Mouse (Mus musculus): ENCODE results near the gene S1pr4.

S1pr4 gene

DNA sequence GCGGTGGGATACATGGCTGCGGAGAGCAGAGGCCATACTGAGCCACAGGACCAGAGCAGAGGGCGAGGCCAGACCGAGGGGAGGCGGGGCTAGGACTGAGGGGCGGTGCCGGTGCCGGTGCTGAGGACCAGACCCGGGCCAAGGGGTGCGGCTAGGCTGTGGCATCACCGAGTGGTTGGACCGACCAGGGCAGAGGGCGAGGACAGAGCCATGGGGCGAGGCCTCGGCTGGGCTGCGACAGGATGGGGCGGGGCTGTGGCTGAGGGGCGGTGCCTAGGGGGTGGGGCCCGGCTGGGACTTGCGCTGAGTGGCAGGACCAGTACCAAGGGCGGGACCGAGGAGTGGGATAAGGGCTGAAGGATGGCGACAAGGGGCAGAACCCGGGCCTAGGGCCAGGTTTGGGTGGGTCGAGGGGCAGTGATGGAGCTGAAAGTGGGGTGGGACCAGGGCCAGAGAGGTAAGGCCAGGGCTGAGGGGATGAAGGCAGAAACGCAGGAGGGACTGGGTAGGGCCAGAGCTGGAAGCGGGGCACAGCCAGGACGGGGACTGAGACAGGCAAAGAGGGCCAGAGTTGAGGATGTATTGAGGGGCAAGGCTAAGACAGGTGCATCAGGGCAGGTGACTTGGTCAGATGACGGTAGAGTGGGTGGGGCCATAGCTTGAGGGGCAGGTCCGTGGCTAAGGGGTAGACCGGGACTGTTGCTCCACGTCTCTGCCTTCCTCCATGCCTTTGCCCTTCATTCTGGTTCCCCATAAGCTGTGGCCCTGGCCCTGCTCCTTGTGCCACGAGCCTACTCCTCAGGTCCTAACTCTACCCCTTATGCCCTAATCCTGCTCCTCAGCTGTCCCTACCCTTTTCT, 35.3 kb downstream of the S1pr4 start:
- DNase-seq: peak; percentile 54

DNA sequence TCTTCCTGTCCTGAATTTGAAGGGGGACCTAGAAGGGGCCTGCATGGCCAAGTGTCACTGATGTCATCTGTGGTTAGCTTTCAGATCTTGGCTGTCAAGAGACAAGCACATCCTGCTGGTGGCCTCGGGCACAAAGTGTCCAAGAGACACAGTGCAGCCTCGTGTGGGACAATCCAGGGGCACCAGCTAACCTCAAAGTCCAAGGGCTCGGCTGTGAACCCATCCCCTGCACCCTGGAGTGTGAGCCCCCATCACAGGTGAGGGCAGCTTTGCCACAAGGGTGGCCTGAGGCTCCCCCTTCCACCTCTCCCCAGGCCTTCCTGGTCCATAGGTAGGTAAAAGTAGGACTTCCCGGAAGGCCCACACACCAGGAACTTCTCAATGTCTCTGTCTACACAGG, 36.4 kb downstream of the S1pr4 start:
- DNase-seq: no peak

DNA sequence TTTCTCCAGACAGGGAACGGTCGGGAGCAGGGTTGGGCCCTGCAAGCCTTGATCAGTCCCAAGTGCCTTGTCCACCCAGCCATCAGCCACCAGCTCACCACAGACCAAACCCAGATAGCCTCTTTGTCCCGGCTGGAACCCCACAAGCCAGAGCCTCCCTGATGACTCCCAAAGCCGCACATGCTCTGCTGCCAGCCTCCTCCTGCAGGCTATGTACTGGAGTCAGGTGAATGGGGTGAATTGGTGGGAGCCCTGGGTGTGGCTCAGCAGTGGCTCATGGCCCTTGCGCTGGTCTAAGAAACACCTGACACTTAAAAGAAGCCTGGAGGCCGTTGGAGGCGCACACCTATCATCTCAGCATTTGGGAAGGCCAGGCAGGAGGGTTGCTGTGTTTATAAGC, 37.0 kb downstream of the S1pr4 start:
- no peak for DNase-seq

DNA sequence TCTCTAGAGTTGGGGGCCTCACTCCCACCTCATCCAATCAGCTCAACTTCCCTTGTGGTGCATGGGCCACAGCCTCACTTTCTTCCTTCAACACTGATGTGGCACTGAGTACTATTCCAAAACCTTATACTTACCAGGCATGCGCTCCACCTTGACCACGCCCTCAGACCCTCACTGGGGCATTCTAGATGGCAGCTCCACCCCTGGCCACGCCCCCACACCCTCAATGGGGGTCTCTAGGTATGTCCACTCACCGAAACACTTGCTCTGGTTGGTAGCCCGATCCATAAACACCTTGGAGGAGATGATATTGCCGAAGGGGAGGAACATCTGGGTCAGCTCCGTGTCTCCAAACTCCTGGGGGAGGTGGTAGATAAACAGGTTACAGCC, 37.5 kb downstream of the S1pr4 start:
- no peak for DNase-seq

DNA sequence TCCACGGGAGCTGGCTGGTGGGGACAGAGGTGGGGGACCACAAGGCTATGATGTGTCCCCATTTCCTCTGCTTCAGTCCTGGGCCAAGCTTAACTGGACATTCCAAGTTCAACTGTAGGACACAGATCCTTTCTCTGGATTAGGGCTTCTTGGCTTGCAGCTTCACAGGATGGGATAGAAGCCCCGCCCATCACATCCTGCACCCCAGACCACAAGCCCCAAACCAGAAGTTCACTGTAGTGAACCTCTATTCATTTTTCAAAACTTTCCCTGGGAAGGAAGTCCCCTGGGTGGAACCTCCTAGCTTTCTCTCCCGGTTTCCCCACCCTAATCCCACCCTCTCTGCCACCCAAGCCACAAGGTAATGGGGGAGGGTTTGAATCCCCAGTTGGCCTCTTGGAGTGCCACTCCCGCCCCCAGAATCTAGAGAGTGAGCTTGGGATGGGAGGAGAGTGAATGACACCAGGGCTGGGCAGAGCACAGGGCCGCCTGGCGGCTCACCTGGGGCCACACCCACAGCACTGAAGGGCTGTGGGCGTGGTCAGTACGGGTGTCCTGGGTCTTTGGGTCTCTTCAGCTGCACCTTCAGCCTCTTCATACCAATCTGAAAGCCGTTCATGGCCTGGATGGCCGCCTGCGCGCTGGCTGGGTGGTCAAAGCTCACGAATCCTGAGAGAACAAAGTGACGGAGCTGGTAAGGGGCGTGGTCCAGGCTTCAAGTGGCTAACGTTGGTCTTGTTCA, 38.1 kb downstream of the S1pr4 start:
- DNase-seq: no peak

DNA sequence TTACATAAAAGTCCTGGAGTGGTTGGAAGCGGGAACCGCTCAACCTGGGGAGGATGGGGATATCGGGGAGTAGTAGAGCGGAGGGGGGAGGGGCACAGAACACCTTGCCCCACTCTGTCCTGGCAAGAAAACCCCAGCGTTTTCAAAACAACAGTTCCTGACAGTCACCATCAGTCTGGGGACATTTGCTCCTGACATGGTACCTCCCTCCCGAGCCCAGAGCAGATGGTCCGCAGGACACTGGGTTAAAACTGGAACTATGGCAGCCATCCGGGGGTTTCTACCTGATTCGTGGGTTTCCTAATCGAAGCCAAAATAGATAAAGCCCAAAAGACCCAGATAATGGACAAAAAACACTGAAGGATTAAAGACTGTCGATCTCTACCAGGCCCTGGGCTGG, 39.0 kb downstream of the S1pr4 start:
- no peak for DNase-seq

DNA sequence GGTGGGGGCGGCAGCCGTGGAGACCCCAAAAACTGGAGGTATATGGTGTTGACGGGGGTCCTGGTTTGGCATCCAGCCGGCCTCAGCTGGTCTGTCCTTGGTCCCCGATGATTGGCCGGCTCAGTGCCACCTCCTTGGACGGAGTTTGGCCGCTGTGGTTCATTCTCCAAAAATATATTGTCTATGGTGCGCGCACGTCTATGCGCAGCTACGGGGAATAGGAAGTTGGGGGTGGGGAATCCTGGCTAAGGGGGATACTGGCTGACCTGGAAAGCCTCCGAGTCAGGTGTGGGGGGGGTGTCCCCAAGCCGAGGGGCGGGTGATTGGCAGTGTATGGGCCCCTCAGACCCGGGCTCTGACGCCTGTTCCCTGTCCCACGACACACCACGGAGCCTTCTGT, 39.5 kb downstream of the S1pr4 start:
- DNase-seq: no peak

DNA sequence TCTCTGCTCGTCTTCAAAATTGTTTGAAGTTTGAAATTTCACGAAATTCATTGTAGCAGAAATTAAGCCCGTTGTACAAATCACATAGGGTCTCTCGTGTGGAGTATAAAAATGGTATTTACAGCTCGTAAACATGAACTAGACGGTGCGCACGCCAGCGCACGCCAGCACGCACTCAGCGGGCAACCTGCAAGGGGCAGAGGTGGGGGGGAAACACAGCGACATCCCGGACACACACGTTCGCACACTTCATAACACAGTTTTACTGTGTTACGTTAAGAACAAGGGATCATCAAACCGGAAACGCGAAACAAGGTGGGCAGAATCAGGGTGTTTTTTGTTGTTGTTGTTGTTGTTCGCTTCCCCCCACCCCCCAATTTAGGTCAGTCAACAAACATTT, 40.5 kb downstream of the S1pr4 start:
- DNase-seq: no peak

DNA sequence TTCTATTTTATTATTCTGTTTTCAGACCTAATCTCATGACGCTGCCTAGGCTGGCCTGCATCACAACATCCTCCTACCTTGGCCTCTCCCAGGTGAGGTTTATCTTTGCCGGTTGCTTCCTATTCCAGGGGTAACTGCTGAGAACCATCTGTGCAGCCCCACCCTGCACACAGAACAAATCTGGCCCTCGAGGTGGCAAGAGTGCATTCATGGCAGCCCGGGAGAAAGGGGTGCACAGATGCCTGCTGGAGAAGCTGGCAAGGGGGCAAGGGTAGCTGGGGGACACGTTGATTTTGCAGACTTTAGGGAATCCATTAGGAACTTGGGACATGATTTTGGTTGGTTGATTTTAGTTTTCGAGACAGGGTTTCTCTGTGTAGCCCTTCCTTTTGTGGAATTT, 41.7 kb downstream of the S1pr4 start:
- DNase-seq: no peak

DNA sequence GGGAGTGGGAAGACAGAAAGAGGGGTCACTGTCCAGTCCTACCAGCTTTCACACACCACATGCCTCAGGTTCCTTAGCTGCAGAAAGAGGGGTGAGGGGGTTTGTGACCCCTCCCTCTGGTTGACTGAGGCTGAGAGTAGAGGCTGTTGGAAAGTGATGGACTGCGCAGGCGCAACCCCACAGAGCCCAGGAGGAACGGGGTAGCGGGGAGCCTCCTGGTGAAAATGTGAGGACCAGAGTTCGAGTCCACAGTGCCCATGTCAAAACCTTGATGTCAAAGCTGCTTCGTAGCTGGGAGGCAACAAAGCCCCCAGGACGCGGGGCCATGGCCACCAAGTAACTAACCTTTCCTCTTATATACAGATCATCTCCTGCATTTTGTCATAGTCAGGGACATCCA, 42.3 kb downstream of the S1pr4 start:
- DNase-seq: no peak

DNA sequence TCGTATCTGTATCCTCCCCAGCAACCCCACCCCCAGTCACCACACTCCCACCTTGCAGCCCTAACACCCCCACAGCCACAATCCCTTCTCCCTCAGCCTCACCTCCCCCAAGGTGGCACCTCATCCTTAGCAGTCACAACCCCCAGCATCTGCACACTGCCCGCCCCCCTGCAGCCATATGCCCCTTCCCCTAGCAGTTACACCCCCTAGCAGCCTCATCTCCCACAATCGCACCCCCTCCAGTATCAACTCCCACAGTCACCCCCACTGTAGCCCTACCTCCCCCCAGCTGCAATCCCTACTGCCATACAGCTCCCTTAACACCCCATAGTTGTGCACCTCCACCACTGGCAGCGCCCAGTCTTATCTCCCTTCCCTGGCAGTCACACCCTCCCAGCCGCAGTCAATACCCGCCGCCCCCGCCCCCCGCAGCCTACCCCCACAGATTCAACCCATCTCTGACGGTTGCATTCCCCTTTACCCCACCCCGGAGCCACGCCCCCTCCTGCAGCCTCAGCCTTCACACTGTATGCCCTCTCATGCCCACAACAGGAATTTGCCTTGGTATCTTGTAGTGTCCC, 42.9 kb downstream of the S1pr4 start:
- no peak for DNase-seq

DNA sequence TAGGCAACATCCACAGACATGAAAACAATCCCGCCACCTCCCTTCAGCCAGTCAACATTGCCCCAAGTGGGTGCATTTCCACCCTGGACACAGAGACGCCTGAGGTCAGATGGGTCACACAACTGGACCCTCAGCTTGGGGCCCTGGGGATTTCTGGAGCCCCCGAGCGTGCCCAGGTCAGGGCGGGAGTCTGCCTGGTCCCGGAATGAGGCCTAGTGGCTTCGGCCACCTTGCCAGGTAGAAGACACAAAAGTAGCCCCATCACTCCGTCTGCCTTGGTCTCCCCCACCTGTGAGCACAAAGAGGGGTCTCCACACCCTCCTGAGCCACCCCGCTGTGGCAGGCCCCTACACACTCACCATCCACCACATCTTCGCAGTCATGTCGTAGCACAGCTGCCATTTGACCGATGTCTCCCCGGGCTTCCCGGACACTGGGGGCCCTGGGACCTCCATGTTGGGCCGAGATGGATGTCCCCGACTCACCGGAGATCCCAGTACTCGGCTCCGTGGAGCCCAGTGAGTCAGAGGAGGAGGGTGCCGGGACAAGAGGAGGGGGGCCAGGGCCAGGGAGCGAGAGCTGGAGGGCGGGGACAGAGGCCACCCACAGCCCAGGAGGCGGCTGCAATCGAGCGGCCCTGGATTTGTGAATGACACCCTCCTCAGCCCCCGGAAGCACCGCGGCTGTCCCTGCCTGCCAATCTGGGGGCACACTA, 44.6 kb downstream of the S1pr4 start, which contains the start of gene Nfic:
Gene Nfic, minus strand, starts transcription at position 455 of the 715 bp plus-strand sequence.
- no peak for DNase-seq

DNA sequence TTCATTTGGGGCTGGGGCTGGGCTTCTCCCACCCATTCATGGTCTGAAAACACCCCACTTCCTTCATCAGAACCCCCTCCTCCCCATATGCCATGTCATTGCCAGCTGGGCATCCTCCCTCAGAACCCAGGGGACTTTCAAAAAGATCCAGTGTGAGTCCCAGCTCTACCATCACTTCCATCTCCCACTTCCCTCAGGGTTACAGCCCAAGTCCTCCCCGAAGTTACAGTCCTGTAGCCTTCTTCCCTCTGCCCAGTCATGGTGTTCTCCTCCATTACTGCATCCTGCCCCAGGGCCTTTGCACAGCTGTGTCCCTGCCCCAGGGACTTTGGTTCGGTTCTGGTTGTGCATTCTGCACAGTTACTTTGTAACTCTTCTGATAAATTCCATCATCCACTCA, 45.8 kb downstream of the S1pr4 start:
- no peak for DNase-seq

DNA sequence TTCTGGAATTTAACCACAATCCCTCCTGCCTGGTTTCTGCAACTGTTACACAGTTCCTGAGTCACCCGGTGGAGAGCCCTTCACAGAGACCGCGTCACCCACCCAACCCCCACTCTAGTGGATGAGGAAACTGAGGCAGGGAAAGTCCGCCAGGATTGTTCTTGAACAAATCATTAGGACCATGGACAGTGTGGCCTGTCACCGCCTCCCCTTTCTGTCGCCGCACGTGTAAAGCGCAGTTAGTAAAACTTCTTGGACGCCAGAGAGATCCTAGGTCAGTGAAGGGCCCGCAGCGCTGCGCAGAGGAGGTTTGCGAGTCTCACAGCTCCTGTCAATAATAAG, 47.0 kb downstream of the S1pr4 start:
- no peak for DNase-seq

DNA sequence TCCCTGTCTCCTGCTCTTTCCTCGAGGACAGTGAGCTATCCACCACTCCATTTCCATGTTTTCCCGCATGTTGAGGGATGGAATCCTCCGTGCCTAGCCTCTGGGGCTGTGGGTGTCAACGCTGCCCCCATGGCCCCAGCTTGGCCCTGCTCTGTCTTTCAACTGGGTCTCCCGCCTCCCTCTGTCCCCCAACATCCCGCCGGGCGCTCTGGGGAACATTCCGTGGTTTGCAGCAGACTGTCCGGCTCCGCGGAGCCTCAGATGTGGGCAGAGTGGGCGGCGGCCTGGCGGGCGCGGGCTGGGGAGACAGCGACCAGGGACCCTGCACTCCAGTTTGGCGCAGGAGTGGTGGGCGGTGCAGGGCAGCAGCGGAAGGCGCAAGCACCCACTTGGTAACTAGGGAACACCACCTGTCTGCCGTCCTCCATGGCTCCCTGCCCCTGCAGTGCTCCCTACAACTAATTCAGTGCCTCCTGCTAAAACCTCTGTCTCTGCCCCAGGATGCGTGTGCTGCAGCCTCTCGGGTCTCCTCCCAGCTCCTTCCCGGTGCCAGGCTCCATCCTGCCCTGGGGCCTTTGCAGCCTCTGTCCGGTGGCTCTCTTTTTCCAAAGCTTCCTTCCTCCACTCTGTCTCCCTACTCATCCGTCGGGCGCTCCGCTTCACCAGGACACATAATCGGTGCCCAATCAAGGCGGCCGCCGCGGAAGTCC, 47.5 kb downstream of the S1pr4 start:
- DNase-seq: no peak

DNA sequence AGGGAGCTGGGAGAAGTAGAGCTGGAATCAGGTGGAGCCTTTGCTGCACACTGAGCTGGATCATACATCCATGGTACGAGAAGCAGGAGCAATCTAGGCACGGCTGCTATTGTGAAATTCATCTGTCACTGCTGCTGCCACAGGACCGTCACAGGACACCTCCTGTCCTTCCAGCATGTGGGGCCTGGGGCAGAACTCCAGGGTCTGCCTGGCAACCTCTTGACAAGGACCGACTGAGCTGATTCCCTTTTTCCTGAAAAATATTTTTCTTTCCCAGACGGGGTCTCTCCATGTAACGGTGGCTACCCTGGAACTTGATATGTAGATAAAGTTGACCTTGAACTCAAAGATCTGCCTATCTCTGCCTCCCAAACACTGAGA, 48.6 kb downstream of the S1pr4 start:
- no peak for DNase-seq

DNA sequence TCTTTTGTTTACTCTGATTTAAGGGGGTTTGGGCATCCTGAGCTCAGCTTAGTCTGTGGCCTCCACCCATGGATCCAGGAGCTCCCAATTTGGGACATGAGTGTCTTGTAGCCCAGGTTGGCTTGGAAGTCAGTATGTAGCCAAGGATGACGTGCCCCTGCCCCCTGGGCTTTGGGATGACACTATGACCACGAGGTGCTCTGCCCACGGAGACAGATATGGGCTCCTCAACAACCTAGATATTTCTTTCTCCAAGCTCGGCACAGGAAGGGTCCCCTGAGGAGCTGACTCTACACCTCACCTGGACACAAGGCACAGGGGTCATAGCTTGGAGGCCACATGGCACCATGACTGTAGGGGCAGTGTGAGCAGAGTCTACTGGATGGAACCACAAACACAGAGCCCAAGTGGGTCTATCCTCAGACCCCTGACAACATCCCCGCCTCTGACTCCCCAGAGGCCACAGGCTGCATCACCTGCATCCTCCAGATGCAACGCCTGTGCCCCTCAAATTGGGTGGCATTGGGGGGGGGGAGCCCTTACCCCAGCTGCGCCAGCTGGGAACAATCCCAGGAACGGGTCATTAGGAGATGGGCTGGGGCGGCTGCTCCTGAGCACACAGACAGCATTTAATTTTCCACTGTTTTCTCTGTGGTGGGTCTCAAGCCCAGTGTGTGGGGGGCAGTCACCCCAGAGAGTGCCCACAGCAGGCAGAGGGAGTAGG, 49.1 kb downstream of the S1pr4 start:
- DNase-seq: no peak

DNA sequence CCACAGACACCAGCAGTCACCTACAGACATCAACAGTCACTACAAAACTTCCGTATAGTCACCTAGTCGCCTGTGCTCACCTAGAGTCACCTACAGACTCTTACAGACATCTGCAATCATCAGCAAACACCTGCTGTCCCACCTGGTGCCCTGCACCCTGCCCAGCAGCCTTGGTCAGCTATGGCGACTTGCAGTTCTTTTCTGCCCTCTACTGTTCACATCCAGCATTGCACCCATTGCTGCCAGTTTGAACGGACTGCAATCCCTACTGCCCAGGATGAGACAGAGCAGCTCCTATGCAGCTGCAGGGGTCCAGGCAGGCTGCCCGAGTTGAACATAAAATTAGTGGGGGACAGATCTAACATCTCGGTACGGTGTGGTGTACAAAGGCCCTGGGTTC, 49.8 kb downstream of the S1pr4 start:
- peak; percentile 82 for DNase-seq
